Mouse (Mus musculus) hindbrain, embryonic 14.5 days (tissue): ENCODE results near the gene Nek7. TPM values are rescaled to one million over a fixed set of nuclear protein-coding genes. Genes with fewer than 3 reads are reported as not detected.

Experiments
- ATAC-seq: fragments of 200-750 bp; cut with Nextera tagmentation; 2 replicates; pipeline ENCODE4 v1.8.0; 2017; ENCODE audit warnings: moderate number of reproducible peaks, mild to moderate bottlenecking, moderate TSS enrichment, moderate library complexity; ENCODE audit not compliant: low FRiP score
- DNase-seq: peaks from one replicate; pipeline ENCODE4 v3.0.0-alpha.2; 2015; ENCODE audit warnings: low spot score
- H3K27ac ChIP-seq: fragments of 300-500 bp; sonication (generic); 2 replicates; pipeline ENCODE4 v1.5.1; 2014; ENCODE audit warnings: mild to moderate bottlenecking, moderate library complexity
- H3K27me3 ChIP-seq: fragments of 300-500 bp; sonication (generic); 2 replicates; pipeline ENCODE4 v1.6.1; 2014; ENCODE audit warnings: mild to moderate bottlenecking, low read length, mixed read lengths; ENCODE audit not compliant: control insufficient read depth, insufficient read depth
- H3K36me3 ChIP-seq: fragments of 300-500 bp; sonication (generic); replicated peaks from 2 replicates; pipeline ENCODE4 v1.6.1; 2014; ENCODE audit not compliant: control insufficient read depth, insufficient read depth
- H3K4me1 ChIP-seq: fragments of 300-500 bp; sonication (generic); replicated peaks from 2 replicates; pipeline ENCODE4 v1.6.1; 2014; ENCODE audit warnings: antibody characterized with exemption, low read length, mixed read lengths; ENCODE audit not compliant: control insufficient read depth, insufficient read depth
- H3K4me2 ChIP-seq: fragments of 300-500 bp; sonication (generic); replicated peaks from 2 replicates; pipeline ENCODE4 v1.6.1; 2014; ENCODE audit warnings: mild to moderate bottlenecking, moderate library complexity
- H3K4me3 ChIP-seq: fragments of 300-500 bp; sonication (generic); replicated peaks from 2 replicates; pipeline ENCODE4 v1.5.1; 2014; ENCODE audit warnings: mild to moderate bottlenecking, low read length
- H3K9ac ChIP-seq: fragments of 300-500 bp; sonication (generic); 2 replicates; pipeline ENCODE4 v1.6.1; 2014
- H3K9me3 ChIP-seq: fragments of 300-500 bp; sonication (generic); 2 replicates; pipeline ENCODE4 v1.6.1; 2016; ENCODE audit warnings: low read length; ENCODE audit not compliant: control insufficient read depth
- WGBS: fragments of 180-500 bp; shearing (Covaris S2); extraction: QIAGEN DNeasy Blood & Tissue Kit; methylation state at CpG from one replicate; pipeline ENCODE4 v1.1.7; 2014; 5-methylcytosine and 5-hydroxymethylcytosine counted together
- polyA plus RNA-seq: library from polyadenylated mRNA; unstranded; fragments of >200 nt; fragmentation: Nextera tagmentation; extraction: Ambion mirVana; gene quantifications from 2 replicates; pipeline ENCODE4 v1.2.1, GENCODE M21; 2014

Gene Nek7
- polyA plus RNA-seq, 1 experiment from 2014 or later: 12.4 TPM

DNA sequence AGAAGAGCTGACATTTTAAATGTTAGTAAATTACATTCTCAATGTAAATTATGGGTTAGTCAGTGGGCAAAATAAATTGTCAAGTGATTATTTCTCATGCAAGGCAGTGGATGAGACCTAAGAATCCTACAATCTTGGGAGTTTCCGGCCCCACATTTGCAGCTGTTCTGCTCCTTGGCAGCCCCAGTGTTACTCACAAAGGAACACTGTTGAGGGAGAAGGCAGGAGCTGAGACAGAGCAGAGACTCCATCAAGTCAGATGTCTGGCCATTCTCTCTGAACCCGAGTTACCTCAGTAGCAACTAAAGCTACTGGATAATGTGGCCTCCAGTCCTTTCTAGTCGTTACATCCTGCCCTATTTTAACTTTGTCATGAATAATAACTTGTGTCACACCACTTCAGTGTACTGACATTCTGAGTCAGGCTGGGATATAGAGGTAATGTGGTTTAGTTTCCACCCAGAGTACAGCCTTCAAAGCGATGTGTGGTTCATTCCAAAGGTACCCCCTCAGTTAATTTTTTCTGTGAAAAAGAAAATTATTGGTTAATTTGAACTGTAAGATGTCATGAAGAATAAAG lies 23.7 kb downstream of the Nek7 start:
- H3K27ac ChIP-seq: no peak overlapping the region
- H3K4me2 ChIP-seq: no peak overlapping the region
- no peaks in the 10 kb centered on the region for H3K4me1 ChIP-seq
- ATAC-seq (no peak), DNase-seq (no peak)
- no peaks in the 10 kb centered on the region for H3K9me3 ChIP-seq
- H3K9ac ChIP-seq: no peak overlapping the region
- no peak overlapping the region for H3K4me3 ChIP-seq
- no peaks in the 10 kb centered on the region for H3K36me3 ChIP-seq
- 69% methylated on average over 4 of the region's 4 CpGs for WGBS
- H3K27me3 ChIP-seq: no peaks in the 10 kb centered on the region

- Histone ChIP-seq H3K27me3 (no peaks in the 10 kb centered on the region), H3K4me1 (no peaks in the 10 kb centered on the region), H3K9ac (no peak overlapping the region), H3K27ac (no peak overlapping the region), H3K4me2 (no peak overlapping the region), H3K9me3 (no peaks in the 10 kb centered on the region), H3K36me3 (no peaks in the 10 kb centered on the region), H3K4me3 (no peak overlapping the region)
- 71% methylated on average over 5 of the region's 5 CpGs for WGBS
- no peak for ATAC-seq
- DNase-seq: no peak
Observed at GRCm38 (mm10) chr1:138594910-138595309, 25.0 kb downstream of the Nek7 start.

- WGBS: 93% methylated on average over 5 of the region's 5 CpGs
- Histone ChIP-seq H3K4me3 (no peak overlapping the region), H3K4me2 (no peak overlapping the region), H3K27ac (no peak overlapping the region), H3K9ac (no peak overlapping the region), H3K36me3 (no peaks in the 10 kb centered on the region), H3K9me3 (no peaks in the 10 kb centered on the region), H3K27me3 (no peaks in the 10 kb centered on the region), H3K4me1 (no peaks in the 10 kb centered on the region)
- ATAC-seq: no peak
- DNase-seq: no peak
Observed at GRCm38 (mm10) chr1:138593922-138594321, 26.0 kb downstream of the Nek7 start.

DNA sequence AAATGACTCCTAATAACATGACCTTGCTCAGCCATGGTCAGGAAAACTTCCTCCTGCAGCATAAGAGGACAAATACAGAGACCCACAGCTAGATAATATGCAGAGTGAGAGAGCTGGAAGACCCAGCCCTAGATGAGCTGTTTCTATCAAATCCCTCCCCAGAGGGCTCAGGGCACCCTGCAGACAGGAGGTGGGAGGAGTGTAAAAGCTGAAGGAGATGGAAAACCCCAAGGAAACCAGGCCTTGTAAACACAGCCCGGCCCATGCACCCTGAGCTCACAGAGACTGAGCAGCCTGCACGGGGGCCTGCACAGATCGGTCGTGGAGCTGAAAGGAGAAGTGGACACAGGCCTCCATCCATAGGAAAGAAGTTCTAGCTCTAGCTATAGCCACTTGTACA lies 27.5 kb downstream of the Nek7 start:
- no peaks in the 10 kb centered on the region for H3K9me3 ChIP-seq
- no peaks in the 10 kb centered on the region for H3K4me1 ChIP-seq
- no peaks in the 10 kb centered on the region for H3K27me3 ChIP-seq
- no peak overlapping the region for H3K27ac ChIP-seq
- H3K9ac ChIP-seq: no peak overlapping the region
- no peaks in the 10 kb centered on the region for H3K36me3 ChIP-seq
- DNase-seq (no peak), ATAC-seq (no peak)
- H3K4me3 ChIP-seq: no peak overlapping the region
- WGBS: 86% methylated on average over 4 of the region's 4 CpGs
- H3K4me2 ChIP-seq: no peak overlapping the region

DNA sequence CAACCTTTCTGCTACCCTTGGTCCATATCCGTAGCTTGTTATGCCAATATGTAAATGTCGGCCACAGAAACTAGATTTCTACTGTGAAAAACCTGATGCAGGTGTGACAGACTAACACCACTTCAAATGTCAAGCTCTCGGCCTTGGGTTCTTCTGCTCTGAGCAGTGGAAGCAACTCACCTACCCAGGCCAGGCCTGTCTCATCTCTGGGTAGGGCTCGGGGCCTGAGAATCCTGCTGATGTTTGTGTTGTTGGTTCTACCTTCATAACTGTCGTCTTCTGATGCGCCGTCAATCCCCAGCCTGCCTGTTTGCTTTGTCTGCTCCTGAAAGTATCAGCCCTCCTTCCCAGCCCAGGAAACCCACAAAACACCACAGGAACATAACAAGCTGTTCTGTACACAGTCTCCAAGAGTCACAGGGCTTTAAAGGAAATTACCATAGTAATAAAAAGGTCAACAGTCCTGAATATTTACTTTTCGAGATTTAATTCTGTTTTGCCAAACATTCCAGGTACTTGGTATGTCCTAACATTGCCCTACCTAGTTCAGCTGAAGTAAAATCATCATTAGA lies 29.4 kb downstream of the Nek7 start:
- no peak overlapping the region for H3K27ac ChIP-seq
- no peaks in the 10 kb centered on the region for H3K4me1 ChIP-seq
- no peaks in the 10 kb centered on the region for H3K27me3 ChIP-seq
- WGBS: 89% methylated on average over 8 of the region's 8 CpGs
- no peaks in the 10 kb centered on the region for H3K9me3 ChIP-seq
- no peaks in the 10 kb centered on the region for H3K36me3 ChIP-seq
- no peak overlapping the region for H3K9ac ChIP-seq
- no peak overlapping the region for H3K4me3 ChIP-seq
- H3K4me2 ChIP-seq: no peak overlapping the region
- ATAC-seq (no peak), DNase-seq (no peak)

DNA sequence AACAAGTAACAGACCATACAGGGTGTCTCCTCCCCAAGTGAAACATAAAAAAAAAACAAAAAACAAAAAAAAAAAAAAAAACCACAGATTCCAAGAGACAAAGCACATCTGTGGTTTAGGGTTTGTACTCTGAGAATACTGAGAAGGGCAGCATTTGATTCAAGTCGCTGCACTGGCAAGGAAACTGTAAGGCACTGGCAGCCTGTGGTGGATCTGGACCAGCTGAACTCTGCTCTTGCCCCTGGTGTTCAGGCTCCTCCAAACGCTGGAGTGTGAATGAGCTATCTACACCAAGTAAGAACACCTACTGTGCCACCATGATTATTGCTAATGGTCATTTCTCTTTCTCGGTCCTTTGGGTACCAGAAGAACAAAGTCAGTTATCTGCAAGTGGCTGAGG lies 30.8 kb downstream of the Nek7 start:
- WGBS: 71% methylated on average over 3 of the region's 3 CpGs
- Histone ChIP-seq H3K4me1 (no peaks in the 10 kb centered on the region), H3K9ac (no peak overlapping the region), H3K4me3 (no peak overlapping the region), H3K36me3 (no peaks in the 10 kb centered on the region), H3K9me3 (no peaks in the 10 kb centered on the region), H3K27me3 (no peaks in the 10 kb centered on the region), H3K4me2 (no peak overlapping the region), H3K27ac (no peak overlapping the region)
- no peak for DNase-seq
- no peak for ATAC-seq

GRCm38 (mm10) chr1:138587812-138588211 lies 32.1 kb downstream of the Nek7 start:
- H3K9me3 ChIP-seq: no peaks in the 10 kb centered on the region
- no peak overlapping the region for H3K27ac ChIP-seq
- H3K9ac ChIP-seq: no peak overlapping the region
- no peak for DNase-seq
- H3K4me3 ChIP-seq: no peak overlapping the region
- H3K36me3 ChIP-seq: no peaks in the 10 kb centered on the region
- no peaks in the 10 kb centered on the region for H3K27me3 ChIP-seq
- H3K4me2 ChIP-seq: no peak overlapping the region
- ATAC-seq: no peak
- H3K4me1 ChIP-seq: no peaks in the 10 kb centered on the region
- 61% methylated on average over 3 of the region's 3 CpGs for WGBS

DNA sequence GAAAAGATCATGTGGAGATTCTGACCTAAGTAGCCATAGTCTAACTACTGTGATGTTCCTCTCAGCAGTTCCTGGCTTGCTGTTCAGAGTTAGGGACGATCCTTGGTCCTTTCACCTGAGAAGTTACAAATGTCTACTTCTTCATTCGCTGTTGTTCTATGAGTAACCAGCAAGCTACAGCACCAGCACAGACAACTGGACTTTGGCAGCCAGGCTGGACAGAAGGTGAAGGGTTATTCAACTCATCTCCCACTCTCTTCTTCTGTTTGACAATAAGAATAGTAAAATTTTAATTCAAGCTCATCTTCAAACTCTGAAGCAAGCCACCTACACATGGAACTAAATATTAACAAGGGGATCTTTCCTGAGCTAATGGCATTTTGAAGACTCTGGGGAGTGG lies 33.0 kb downstream of the Nek7 start:
- WGBS: 93% methylated on average over 2 of the region's 2 CpGs
- Histone ChIP-seq H3K36me3 (no peaks in the 10 kb centered on the region), H3K9ac (no peak overlapping the region), H3K4me3 (no peak overlapping the region), H3K4me2 (no peak overlapping the region), H3K27ac (no peak overlapping the region), H3K9me3 (no peaks in the 10 kb centered on the region), H3K4me1 (no peaks in the 10 kb centered on the region), H3K27me3 (no peaks in the 10 kb centered on the region)
- no peak for DNase-seq
- ATAC-seq: no peak

GRCm38 (mm10) chr1:138584423-138585013 lies 35.4 kb downstream of the Nek7 start:
- no peaks in the 10 kb centered on the region for H3K36me3 ChIP-seq
- DNase-seq (no peak), ATAC-seq (no peak)
- H3K4me3 ChIP-seq: no peak overlapping the region
- H3K4me2 ChIP-seq: no peak overlapping the region
- no peaks in the 10 kb centered on the region for H3K27me3 ChIP-seq
- no peaks in the 10 kb centered on the region for H3K9me3 ChIP-seq
- H3K27ac ChIP-seq: no peak overlapping the region
- H3K4me1 ChIP-seq: no peaks in the 10 kb centered on the region
- 96% methylated on average over 2 of the region's 2 CpGs for WGBS
- no peak overlapping the region for H3K9ac ChIP-seq
